Mouse (Mus musculus): ENCODE data around the gene Mptx2.
"Not testable (repeated sequence)": the region's sequence is repeated elsewhere in the genome, so short reads cannot be mapped to it uniquely, and the experiment has no call there.

Gene Mptx2

DNA sequence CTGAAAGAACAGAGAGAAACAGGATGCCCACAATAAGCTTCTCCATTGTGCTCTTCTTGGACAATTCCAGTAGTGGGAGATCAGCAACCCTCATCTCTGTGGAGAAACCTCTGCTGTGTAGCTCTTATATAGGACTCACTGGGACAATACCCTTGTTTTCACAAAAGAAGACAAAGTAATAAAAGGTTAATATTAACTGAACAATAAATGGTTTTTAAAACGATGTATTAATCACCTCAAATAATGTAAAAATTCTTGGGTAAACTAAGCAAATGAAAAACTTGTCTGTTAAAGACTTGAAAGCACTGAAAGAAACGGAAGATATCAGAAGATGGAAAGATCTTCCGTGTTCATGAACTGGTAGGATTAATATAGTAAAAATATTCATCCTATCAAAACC lies at the start of gene Mptx2:
TSS of gene Mptx2 (minus strand) at position 101 of the 400 bp plus-strand sequence.
- no peak for DNase-seq

DNA sequence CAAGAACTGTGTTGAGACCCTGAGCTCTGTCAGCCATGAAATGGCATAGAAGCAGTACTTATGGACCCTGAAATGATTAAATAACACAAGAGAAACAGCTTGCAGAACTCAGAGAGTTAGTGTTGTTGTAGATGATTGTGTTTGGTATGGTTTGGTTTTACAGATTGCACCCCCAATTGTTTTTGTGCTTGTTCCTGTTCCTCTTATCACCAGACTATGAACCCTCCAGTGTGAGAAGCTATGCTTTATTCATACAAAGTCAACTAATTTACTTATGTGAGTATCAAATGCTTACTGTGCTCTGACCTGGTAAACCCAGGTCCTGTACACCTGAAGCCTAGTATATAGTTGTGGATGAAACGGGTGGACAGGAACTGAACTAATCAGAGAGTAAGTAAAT lies 49.0 kb upstream of the Mptx2 start:
- no peak for DNase-seq

DNA sequence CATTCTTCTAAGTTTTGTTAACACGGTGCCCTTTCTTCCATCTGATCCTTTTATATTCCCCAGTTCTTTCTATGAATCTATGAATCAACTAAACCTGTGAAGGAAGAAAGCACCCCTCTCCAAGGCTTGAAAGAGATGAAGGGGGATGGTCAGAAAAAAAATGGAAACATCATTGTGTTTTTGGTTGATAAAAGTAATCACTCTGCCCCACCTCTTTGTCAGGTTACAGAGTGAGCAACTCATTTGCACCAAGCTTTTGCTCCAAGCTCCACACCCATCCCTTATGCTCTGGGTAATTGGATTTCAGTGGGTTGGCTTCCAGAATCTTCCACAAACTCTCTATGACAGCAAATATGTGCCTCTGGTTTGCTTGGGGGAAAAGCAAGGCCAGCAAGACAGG lies 47.8 kb upstream of the Mptx2 start:
- no peak for DNase-seq

DNA sequence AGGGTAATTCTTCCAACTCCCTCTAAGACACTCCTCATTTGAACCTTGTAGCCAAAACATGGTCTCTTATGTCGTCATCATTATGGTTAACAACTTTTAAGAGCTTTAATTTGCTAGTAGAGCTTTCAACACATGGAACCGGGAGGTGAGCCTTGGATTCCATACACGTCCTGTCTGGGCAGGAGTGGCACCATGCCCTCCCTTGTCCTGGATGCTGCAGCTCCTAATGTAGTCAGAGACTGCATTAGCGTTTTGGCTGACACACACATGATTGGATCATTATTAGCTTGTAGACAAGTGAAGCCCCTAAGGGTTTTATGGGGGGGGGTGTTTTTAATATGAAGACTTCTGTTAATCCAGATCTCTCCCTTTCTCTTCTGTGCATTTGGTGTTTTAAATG lies 47.4 kb upstream of the Mptx2 start:
- no peak for DNase-seq

DNA sequence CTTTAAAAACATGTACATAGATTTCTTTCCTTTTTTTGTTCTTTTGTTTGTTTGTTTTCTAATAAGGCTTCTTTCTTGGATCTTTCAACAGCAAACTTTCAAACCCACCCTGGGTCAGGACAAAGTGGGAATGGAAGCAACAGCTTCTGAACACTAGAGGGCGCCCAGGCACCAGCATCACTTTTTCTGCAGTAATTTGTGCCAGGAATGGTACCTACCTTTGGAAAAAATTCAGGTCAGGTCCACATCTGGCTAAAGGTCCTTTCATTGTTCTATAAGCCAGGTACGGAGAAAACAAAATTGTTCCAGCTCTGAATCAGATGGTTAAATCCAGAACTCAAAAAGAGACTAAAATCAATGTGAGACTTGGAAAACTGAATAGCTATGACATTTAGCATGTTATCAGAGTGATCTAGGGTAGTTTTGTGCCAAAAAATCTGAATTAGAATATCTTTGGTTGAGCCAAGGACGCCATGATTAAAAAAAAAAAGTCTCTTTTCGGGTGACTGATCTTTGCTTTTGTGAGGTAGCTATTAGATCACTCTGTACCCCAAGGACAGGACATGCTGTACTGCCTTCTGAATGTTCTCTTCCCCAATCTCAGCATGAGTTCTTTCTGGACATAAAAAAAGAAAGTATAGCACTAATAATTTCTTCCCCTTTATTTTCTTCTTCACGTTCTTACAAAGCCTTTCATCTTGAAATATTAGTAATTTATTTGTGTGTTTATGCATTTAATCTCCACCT lies 46.4 kb upstream of the Mptx2 start:
- peak; percentile 62 to 72 for DNase-seq

DNA sequence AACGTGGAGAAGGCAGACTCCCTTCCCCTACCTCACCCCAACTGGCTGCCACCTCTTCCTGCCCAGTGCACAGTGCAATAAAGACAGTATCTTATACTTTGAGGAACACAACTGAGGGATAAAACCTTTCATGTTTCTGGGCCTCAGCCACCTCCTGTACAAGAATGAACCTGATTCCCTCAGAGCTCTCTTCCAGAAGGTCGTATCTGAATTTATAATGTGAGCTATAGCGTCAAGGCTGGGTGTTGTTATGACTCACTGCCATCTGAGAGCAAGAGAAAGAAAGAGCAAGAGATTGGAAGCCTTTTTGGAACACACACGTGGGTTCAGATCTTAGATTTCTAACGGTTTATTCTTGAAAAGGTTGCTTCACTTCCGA lies 44.7 kb upstream of the Mptx2 start:
- DNase-seq: no peak

DNA sequence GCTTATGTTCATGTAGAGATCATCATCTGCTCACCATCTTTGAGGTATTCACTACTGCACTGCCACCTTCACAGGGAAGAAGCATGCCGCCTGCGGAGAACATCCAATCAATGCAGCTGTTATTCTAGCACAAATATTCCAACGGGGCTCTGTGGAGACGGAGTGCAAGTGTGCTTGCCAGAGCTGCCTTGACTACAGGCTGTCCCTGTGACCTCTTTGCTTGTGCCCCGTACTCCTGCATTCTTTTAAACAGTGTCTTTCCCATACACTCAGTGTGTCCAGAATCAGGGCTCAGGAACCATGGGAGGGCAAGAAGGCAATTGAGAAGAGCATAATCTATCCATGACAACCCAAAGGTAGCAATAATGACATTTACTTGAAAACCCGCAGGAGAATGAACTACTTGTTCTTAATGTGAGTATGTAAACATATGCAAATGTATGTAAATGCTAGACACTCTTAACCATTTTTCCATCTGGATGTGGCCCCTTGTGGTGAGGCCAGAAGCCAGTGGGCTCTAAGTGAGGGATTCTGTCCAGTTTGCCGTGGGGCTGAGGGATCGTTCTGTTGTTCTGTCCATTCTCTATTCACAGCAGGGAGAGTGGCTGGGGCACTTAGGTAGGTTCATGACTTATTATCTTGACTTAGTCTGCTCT lies 44.1 kb upstream of the Mptx2 start:
- DNase-seq: no peak

DNA sequence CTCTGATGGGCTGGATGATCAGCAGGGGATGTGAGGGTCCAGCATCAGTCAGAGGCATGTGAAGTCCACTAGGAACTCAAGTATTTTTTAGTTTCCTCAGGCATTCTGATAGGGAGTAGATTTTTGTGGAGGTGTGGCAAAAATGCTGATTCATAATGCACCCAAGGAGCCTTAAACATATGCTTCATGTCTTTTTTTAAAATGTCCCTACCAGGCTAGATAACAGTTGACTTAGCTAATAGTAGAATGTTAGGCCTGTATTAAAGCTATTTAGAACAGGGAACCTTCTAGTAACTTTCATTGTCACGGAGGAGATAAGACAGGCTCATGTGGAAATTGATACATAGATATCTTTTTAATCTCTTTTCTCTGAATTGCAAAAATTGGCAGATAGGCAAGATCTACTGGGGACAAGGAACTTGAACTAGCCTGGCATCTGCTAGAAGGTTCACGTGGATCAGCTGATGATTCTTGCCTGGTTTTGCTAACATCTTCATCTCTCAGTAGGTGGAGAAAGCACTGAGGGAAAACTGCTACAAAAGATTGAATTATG lies 40.4 kb upstream of the Mptx2 start:
- no peak for DNase-seq

DNA sequence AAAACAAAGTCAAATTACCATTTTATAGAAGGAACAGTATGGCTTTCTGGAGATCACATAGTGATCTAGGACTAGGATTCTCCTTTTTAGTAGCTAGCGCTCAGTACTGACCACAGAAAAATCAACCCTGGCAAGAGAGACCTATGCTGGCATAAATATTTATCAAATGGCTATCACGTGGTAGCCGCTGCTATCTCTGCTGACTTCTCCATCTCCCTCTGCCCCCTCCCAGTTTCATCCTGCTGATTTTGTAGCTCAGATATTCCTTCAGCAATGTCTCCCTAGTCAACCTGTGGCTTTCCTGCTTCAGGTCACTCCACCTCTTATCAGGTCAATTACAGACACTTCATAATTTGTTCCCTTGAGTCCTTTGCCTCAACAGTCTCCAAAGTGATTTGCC lies 38.1 kb upstream of the Mptx2 start:
- DNase-seq: no peak

DNA sequence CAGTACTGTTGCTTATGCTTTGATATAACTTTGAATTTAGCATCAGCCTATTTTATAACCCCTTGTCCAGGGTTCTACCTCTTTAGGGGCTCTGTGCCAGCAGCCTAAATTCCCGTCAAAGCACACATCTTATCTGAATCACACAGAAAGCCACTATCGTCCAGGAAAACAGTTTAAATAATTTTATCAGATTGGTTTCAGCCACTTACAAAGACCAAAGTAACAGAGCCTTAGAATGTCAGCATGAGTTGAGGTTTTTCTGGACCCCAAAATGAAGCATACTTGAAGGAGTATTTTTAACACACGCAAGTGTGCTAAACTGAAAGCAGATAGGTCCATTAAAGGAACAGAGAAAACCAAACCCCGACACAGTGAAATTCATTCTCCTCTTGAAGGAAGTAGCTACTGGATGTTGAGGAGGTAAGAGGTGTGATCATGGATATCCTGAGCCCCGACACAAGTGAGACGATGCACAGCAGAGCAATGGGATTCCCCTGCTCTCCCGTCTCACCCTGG lies 36.0 kb upstream of the Mptx2 start:
- DNase-seq: not testable (repeated sequence)

DNA sequence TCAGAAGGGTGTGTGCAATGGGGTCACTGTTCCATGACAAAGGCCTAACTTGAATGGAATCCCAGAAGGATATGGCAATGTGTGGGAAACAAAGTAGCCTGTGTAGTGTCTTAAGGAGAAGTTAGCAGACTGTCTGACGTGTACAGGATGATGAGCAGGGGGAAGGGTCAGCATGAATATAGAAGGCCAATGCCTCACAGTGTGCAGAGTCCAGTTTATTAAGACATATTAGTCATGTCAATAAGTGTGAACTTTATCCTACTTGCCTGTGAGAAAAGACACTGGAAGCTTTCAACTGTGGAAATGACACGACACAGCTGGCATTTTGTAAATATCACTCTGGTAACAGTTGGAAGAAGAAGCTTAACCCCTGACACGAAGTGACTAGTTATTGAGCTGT lies 25.2 kb upstream of the Mptx2 start:
- DNase-seq: not testable (repeated sequence)

DNA sequence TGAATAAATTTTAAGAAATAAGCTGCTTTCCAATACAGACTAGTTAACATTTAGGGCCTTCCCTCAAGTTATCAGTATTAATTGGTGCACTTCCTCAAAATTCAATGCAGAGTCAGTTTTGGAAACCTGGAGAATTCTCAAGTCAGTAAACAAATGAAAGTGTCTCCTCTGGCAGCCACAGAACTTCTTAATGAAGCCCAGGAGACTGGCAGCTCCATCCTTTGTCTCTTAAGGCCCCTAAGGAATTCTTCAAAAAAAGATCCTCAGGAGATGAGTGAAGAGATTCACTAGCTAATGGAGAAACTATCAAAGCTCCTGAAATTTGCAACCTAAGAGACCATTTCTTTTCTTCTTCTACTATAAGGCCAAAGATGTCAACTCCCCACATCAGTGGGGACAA lies 11.9 kb downstream of the Mptx2 start, which contains the start of gene Olfr418:
TSS of gene Olfr418 (plus strand) at position 301 of the 400 bp plus-strand sequence.
- no peak for DNase-seq

DNA sequence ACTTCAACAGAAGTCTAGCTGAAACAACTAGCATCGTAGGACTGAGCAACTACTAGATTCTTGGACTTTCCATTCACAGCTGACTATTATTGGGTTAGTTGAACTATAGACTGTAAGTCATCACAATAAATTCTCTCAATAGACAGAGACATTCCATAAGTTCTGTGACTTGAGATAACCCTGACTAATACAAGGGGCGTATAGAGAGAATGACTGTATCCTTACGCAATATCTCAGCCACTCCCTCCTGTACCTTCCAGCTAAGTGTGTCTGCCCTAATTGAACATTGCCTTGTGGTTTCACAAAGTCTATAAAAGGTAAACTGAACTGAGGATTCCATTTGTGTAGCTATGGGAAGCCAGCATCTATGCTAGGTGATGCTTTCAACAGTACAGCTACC lies 27.7 kb downstream of the Mptx2 start:
- no peak for DNase-seq

DNA sequence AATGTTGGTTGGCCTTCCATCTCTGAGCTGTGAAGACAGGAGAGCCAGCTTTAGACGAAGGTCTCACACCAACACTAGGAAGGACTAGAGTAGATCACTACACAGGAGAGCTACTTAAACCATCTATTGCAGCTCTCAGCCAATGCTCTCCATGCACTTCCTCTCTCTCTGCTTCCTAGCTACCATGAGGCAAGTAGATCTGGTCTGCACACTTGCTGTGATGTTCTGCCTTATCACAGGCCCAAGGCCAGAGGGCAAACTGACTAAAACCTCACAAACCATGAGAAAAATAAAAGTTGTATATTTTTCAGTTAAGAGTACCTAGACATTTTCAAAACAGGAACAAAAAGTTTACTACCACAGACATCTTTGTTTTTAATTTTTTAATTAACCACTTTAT lies 40.6 kb downstream of the Mptx2 start:
- not testable (repeated sequence) for DNase-seq

DNA sequence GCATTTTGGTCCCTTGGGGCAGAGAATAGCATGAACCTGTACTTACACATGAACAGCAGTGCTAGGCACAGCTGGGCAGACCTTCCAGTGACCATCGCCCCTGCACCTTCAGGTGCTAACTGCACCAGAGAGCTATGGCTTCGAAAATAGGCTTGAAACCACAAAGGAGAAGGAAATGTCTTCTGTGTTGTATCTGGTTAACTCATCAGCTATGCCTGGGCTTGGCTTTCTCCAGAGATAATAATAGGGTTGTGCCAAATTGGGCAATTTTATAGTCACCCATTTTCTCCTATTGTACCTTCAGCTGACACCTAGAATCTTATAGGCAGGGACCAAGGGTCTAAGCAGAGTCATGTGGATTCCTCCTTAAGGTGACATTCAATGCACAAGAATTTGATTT lies 50.5 kb downstream of the Mptx2 start, which contains the start of gene Fcer1a:
TSS of gene Fcer1a (minus strand) at position 134 of the 400 bp plus-strand sequence.
- no peak for DNase-seq
